Comparison of ENCODE assay signal across 9 mouse cellular contexts in genomic region chr5:30863852-30864251, GRCm38 (mm10). TPM values are rescaled to one million over a fixed set of nuclear protein-coding genes. Genes with fewer than 3 reads are reported as not detected.
DNase-seq lines count a peak whose midpoint lies in the region; ATAC-seq and TF ChIP-seq lines count a peak whose summit lies in the region.
"Had no signal": no experiment of that assay in that cellular context is flagged by ENCODE, and none has a peak within 500 bp of the region (broad histone marks: within the 10 kb centered on the region; RNA-seq: fewer than 3 reads in every experiment).

No protein-coding gene starts in this region.

- TF ChIP-seq CTCF in layer of hippocampus, adult 2 months (conservative IDR thresholded peaks at IDR 0.05), result peak; percentile 28

- peaks cover 14% of the 10 kb centered on the region; the same call in 1 of the 2 replicates for H3K36me3 ChIP-seq in embryonic facial prominence, embryonic 10.5 days (replicated peaks)
- peaks cover 23% of the 10 kb centered on the region; the same call in 1 of the 2 replicates for H3K36me3 ChIP-seq in midbrain, embryonic 15.5 days (replicated peaks)

- H3K9ac ChIP-seq in midbrain, embryonic 15.5 days, result no peak overlapping the region
- H3K9ac ChIP-seq: neural tube, embryonic 12.5 days had no signal

- H3K27ac ChIP-seq in layer of hippocampus, adult 2 months, result no peak overlapping the region
- no peak overlapping the region for H3K27ac ChIP-seq in embryonic facial prominence, embryonic 10.5 days (replicated peaks)
- no peak overlapping the region for H3K27ac ChIP-seq in midbrain, embryonic 15.5 days
- H3K27ac ChIP-seq: neural tube, embryonic 12.5 days had no signal

- peaks cover 14% of the 10 kb centered on the region for H3K4me1 ChIP-seq in embryonic facial prominence, embryonic 10.5 days
- H3K4me1 ChIP-seq in midbrain, embryonic 15.5 days, result peaks cover under 1% of the 10 kb centered on the region
- H3K4me1 ChIP-seq: neural tube, embryonic 12.5 days had no signal

- H3K9me3 ChIP-seq in embryonic facial prominence, embryonic 10.5 days, result no peaks in the 10 kb centered on the region
- no peaks in the 10 kb centered on the region for H3K9me3 ChIP-seq in midbrain, embryonic 15.5 days
- H3K9me3 ChIP-seq: neural tube, embryonic 12.5 days had no signal

- H3K27me3 ChIP-seq in embryonic facial prominence, embryonic 10.5 days (replicated peaks; ENCODE audit: low read depth, poor library complexity, severe bottlenecking), result 0 out of 2 replicates have a peak, but pooled peaks cover 9% of the 10 kb centered on the region
- no peaks in the 10 kb centered on the region for H3K27me3 ChIP-seq in midbrain, embryonic 15.5 days (replicated peaks)
- H3K27me3 ChIP-seq: neural tube, embryonic 12.5 days had no signal

- peak; percentile 82 for ATAC-seq in megakaryocyte progenitor cell, adult 5-6 weeks (replicated peaks; ENCODE audit: poor library complexity)
- no peak for ATAC-seq in midbrain, embryonic 15.5 days (replicated peaks)

- H3K4me3 ChIP-seq in layer of hippocampus, adult 2 months, result no peak overlapping the region
- no peak overlapping the region for H3K4me3 ChIP-seq in embryonic facial prominence, embryonic 10.5 days
- no peak overlapping the region for H3K4me3 ChIP-seq in midbrain, embryonic 15.5 days
- H3K4me3 ChIP-seq: erythroblast, embryonic 14.5 days; neural tube, embryonic 12.5 days had no signal

- 42% methylated on average over 4 of the region's 4 CpGs for WGBS in embryonic facial prominence, embryonic 10.5 days
- WGBS in midbrain, embryonic 15.5 days, result 42% methylated on average over 4 of the region's 4 CpGs

- H3K4me2 ChIP-seq in midbrain, embryonic 15.5 days, result no peak overlapping the region
- H3K4me2 ChIP-seq: neural tube, embryonic 12.5 days had no signal

- DNase-seq in layer of hippocampus, adult 2 months (ENCODE audit: low spot score in 2 of 2), result no peak
- DNase-seq in layer of hippocampus, adult 11-12 months (ENCODE audit: low spot score), result no peak
- DNase-seq in ES-CJ7 (ENCODE audit: low read depth, low spot score), result peak; percentile 61
- DNase-seq in embryonic facial prominence, embryonic 10.5 days (ENCODE audit: low spot score), result peak; percentile 15
- no peak for DNase-seq in adrenal gland, postnatal 14 days

RNA-seq across cellular contexts. Expression of gene Tmem214, which starts 4.0 kb away (rescaled TPM):
- 10 to 100 TPM; 60.8 to 63.2 TPM for total RNA-seq in layer of hippocampus, adult 2 months (2021)
- 68.7 and 71.1 TPM in 2 replicates for polyA plus RNA-seq in embryonic facial prominence, embryonic 10.5 days (2016; fragmentation: Nextera tagmentation; extraction: Ambion mirVana)
- 18.2 and 23.9 TPM in 2 replicates for total RNA-seq in megakaryocyte progenitor cell, adult 5-6 weeks (2015)
- total RNA-seq in megakaryocyte progenitor cell, adult 5-6 weeks (2017), result 20.9 and 38.4 TPM in 2 replicates
- total RNA-seq in adrenal gland, postnatal 14 days (2021), result 48.5 and 55.1 TPM in 2 replicates
- 68.8 and 72.7 TPM in 2 replicates for polyA plus RNA-seq in midbrain, embryonic 15.5 days (2015; fragmentation: Nextera tagmentation; extraction: Ambion mirVana)

RNA-seq across cellular contexts. Expression of gene Agbl5, which starts 24.6 kb away (rescaled TPM):
- 10 to 100 TPM; 12.2 to 15.5 TPM for total RNA-seq in layer of hippocampus, adult 2 months (2021)
- polyA plus RNA-seq in embryonic facial prominence, embryonic 10.5 days (2016; fragmentation: Nextera tagmentation; extraction: Ambion mirVana), result 21.8 and 26.9 TPM in 2 replicates
- 12.4 and 13.8 TPM in 2 replicates for total RNA-seq in megakaryocyte progenitor cell, adult 5-6 weeks (2015)
- 7.7 and 8.4 TPM in 2 replicates for total RNA-seq in megakaryocyte progenitor cell, adult 5-6 weeks (2017)
- 10.4 and 11.7 TPM in 2 replicates for total RNA-seq in adrenal gland, postnatal 14 days (2021)
- 25.2 and 32.3 TPM in 2 replicates for polyA plus RNA-seq in midbrain, embryonic 15.5 days (2015; fragmentation: Nextera tagmentation; extraction: Ambion mirVana)

RNA-seq across cellular contexts. Expression of gene Ost4, which starts 43.7 kb away (rescaled TPM):
- 10 to 100 TPM; 91.5 to 93.8 TPM for total RNA-seq in layer of hippocampus, adult 2 months (2021)
- 399 and 407 TPM in 2 replicates for polyA plus RNA-seq in embryonic facial prominence, embryonic 10.5 days (2016; fragmentation: Nextera tagmentation; extraction: Ambion mirVana)
- total RNA-seq in megakaryocyte progenitor cell, adult 5-6 weeks (2015), result 439 and 494 TPM in 2 replicates
- total RNA-seq in megakaryocyte progenitor cell, adult 5-6 weeks (2017), result 259 and 297 TPM in 2 replicates
- total RNA-seq in adrenal gland, postnatal 14 days (2021), result 210 and 212 TPM in 2 replicates
- polyA plus RNA-seq in midbrain, embryonic 15.5 days (2015; fragmentation: Nextera tagmentation; extraction: Ambion mirVana), result 217 and 225 TPM in 2 replicates

RNA-seq across cellular contexts. Expression of gene Emilin1, which starts 49.4 kb away (rescaled TPM):
- 1 to 10 TPM; 2.0 TPM for total RNA-seq in layer of hippocampus, adult 2 months (2021)
- polyA plus RNA-seq in embryonic facial prominence, embryonic 10.5 days (2016; fragmentation: Nextera tagmentation; extraction: Ambion mirVana), result 158 and 162 TPM in 2 replicates
- 49.7 and 64.5 TPM in 2 replicates for total RNA-seq in megakaryocyte progenitor cell, adult 5-6 weeks (2015)
- 98.6 and 99.3 TPM in 2 replicates for total RNA-seq in megakaryocyte progenitor cell, adult 5-6 weeks (2017)
- 46.2 and 51.0 TPM in 2 replicates for total RNA-seq in adrenal gland, postnatal 14 days (2021)
- 17.8 and 20.3 TPM in 2 replicates for polyA plus RNA-seq in midbrain, embryonic 15.5 days (2015; fragmentation: Nextera tagmentation; extraction: Ambion mirVana)

RNA-seq across cellular contexts. Expression of gene Mapre3, which starts 49.4 kb away (rescaled TPM):
- 100 to 1,000 TPM; 231 to 237 TPM for total RNA-seq in layer of hippocampus, adult 2 months (2021)
- polyA plus RNA-seq in embryonic facial prominence, embryonic 10.5 days (2016; fragmentation: Nextera tagmentation; extraction: Ambion mirVana), result 15.2 and 15.5 TPM in 2 replicates
- total RNA-seq in megakaryocyte progenitor cell, adult 5-6 weeks (2015), result 0.27 TPM in 1 of 2 replicates, not detected in the other
- total RNA-seq in megakaryocyte progenitor cell, adult 5-6 weeks (2017), result not detected in 2 replicates
- 44.1 and 46.5 TPM in 2 replicates for total RNA-seq in adrenal gland, postnatal 14 days (2021)
- 164 and 166 TPM in 2 replicates for polyA plus RNA-seq in midbrain, embryonic 15.5 days (2015; fragmentation: Nextera tagmentation; extraction: Ambion mirVana)

Comparison
In these comparisons a context has a peak if more than half of its experiments do, and no peak if none do; other contexts are left out.
1. DNase-seq: peak in ES-CJ7 (single experiment) and embryonic facial prominence, embryonic 10.5 days (single experiment); none in layer of hippocampus, adult 2 months (0 of 2), layer of hippocampus, adult 11-12 months (single experiment) and adrenal gland, postnatal 14 days (single experiment).